Mouse (Mus musculus) kidney, postnatal 14 days (tissue): ENCODE results near the gene 2010111I01Rik.
A peak's percentile ranks its signal among the peaks of the same experiment; 100 is the strongest.

ENCODE experiments used
- DNase-seq: peaks from one replicate; pipeline ENCODE4 v3.0.0; 2022; ENCODE audit warnings: mixed read lengths

2010111I01Rik gene

DNA sequence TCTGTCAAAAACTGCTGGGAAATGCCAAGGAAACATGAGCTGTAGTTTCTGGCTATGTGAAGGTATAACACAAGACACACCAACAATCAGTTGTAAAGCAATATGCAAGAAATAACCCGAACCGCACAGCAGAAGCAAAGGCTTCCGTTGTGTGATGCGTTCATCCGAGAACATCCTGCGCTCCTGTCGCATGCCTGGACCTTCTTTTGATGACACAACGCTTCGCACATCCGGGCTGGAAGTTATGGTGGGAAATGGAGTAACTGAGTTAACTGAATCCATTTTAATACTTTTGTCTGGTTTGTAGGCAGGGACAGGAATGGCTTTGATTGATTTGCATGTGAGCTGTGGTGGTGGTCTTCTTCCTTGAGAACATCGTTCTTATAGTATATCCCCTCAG lies 282.9 kb downstream of the 2010111I01Rik start:
- no peak for DNase-seq

DNA sequence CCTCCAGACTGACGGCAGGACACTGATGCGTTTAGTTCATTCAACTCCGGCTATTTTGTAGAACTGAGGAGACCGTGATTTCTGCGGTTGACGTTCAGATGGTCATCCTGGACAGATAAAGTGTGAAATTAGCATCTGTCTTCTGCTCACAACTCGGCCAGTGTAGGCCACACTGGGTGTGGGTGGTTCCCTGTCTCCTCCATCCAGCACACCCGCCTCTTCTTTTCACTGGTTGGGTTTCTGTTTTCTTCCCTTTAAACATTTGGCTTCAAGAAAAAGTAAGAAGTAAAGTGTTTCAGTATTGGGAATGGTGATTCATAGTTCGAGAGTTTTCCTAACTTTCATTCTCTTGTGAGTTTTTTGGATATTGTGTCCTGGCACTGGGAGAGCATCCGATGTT lies 283.6 kb downstream of the 2010111I01Rik start:
- DNase-seq, result no peak

DNA sequence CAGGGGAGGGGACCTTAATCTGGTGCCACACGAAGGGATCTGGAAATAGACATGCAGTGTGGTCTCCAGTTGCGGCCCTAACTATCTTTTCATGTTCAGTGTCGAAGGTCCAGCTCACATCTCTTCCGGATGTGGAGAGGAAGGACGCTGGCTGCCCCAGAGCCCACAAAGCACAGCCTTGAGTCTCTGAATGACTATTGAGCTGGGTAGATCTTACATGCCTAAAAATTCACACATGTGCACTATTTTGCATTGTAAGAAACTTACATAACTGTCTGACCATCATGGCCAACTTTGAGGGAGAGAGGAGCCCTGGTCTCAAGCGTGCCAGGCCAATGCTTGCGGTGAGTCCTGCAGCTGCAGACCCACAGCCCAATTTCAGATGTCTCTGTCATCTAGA lies 284.5 kb downstream of the 2010111I01Rik start:
- DNase-seq, result no peak

DNA sequence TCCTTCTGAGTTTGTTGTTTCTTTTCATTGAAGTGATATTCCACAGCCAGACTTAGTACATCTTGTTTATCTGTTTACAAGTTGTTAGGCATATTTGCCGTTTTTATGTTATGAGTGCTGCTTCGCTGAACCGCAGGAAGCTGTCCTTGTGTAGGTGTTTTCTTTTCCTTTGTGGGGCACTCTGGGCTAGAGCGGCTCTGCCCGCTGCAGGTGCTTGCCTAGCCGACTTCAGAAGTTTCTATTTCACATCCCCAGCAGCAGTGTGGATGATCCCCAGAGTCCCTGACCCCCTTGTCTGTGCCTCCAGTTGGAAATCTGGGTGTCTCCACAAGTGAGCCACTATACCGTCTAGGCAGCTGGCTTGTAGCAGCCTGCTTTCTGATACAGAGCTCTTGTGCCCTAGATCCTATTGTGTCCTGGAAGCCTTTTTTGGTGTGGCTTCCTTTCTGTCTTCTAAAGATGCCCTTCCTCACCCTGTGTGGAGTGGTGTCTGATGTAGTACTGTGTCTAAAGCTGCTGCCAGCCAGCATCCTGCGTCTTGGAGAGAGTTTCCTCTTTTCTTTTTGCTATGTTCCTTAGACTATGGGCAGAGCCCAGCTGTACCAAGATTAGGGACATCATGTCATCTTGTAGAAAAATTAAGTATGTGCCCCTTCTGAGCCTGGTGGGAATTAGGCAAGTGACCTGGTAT lies 285.2 kb downstream of the 2010111I01Rik start:
- DNase-seq, result no peak

DNA sequence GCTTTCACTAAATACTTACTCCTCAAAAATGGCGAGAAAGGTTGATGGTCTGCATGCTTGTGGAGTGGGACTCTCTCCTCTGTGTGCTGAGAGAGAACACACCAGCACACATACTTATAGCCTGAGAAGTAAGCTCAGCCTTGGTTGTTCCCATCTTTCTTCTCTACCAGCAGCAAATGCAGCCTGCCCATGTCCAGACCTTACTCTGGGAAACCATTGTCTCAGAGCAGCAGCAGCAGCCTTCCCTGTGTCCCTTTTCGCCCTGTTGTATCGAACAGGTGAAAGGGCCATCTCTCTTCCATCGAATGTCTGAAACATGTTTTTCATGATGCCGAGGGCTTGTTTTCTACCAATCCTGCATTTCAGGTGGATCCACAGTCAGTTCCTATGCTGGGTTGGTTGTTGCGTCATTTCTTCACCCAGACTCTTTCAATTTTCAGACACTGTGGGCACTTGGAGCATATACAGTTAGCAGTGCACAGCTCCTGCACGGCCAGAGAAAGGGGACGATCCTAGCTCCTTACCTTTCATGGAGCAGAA lies 285.8 kb downstream of the 2010111I01Rik start:
- no peak for DNase-seq

DNA sequence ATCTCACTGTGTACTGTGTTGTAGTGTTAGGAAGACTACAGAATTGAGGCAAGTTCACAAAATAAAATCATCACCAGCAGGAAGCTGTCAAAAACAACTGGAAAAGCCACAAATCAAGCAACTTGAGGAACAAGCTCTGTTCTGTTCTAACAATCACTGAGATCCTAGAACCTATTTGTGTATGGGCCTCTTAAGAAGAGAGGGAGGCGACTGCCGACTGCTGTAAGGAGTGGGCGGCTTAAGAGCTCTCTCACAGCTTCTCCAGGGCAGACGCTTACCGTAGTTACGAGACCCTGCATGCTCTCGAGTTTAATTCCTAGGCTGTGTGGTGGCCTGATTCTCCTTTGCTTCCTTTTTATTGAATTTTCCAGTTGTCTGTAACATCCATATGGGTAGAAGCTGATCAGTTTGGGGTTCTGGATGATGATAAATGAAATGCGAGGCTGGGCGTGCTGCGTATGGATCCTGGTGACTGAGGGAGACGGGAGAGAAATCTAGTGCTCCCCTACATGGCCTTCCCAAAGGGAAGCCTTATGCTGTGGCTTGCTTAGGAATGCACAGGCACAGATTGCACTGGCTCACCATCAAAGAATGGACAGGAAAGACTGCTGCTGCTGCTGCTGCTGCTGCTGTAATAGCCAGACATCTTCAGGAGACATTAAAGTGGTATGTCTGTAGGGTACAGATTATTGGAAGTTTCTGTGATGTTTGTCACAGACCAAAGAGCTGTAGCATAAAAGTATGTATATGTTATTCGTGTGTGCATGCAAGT lies 286.6 kb downstream of the 2010111I01Rik start:
- DNase-seq, result no peak

DNA sequence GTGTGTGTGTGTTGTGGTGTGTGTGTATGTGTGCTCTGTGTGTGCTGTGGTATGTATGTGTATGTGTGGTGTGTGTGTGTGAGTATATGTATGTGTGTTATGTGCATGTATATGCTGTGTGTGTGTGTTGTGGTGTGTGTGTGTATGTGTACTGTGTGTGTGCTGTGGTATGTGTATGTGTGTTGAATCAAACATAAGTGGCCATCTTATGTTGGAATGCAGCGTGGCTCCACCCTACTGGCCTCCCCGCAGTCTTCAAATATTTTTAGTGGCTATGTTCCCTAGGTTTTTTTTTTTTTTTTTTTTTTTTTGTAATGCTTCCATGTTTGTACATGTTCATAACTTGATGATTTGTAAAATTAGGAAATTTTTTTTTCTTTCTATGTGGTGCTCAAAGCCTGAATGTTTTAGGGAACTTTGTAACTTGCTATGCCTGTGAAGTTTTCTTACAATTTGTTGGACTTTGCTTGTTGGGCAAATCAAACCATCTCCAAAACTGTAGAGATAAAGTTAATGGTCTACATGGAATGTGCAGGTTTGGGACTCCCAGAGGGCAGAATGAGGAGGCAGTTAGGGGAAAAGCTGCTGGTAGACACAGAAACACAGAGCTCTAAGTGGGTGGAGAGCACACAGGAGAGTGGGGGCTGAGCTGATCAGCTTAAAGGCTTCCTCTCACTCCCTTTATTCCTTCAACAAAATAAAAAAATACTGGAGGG lies 287.8 kb downstream of the 2010111I01Rik start:
- no peak for DNase-seq

DNA sequence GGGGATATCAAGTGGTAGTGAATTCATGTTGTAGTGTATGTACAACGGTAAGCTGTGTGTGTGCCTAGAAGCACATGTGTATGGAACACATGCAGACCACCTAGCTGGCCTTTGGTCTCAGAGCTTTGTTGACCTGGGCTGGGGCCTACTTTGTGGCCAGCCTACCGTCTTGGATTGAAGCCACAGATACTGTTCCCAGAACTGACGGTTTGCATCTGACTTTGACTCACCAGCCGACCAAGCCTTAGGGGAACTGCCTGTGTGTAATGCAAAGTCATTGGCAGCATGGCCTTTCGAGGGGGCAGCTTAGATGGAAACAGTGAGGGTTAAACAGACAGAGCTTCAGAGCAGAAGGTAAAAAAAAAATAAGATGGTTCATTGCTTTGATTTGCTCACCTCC lies 288.5 kb downstream of the 2010111I01Rik start:
- no peak for DNase-seq

DNA sequence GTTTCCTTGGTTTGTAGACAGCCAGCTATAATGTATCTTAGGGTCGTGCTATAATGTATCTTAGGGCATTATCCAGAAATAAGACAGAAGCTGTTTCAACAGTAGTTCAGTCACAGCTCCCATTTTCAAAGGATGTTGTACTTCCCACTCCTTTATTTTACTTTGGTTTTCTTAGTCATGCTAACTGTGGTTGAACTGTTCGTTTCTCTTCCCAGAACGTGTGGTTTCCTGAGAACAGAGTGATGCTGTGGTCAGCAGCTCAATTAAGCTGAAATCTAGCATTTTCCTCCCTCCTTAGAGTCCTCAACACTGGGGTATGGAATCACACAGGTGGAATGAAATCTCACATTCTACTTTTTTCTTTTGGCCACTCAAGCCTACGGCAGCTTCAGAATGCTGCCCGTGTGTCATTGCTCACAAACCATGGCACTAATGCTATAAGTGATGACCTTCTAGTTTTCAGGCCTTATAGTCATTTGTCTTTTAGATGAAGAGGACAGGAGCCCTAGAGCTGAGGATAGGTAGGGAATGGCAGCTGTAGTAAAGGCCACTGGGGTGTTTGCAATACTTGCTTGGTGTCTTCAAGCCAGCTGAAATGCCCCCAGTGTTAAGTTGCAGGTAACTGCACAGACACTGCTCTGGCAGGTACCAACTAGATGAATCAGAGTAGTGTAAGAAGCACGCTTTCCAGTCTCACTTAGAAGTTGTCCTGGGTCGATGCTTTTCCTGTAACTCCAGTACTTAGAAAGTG lies 289.4 kb downstream of the 2010111I01Rik start:
- no peak for DNase-seq

DNA sequence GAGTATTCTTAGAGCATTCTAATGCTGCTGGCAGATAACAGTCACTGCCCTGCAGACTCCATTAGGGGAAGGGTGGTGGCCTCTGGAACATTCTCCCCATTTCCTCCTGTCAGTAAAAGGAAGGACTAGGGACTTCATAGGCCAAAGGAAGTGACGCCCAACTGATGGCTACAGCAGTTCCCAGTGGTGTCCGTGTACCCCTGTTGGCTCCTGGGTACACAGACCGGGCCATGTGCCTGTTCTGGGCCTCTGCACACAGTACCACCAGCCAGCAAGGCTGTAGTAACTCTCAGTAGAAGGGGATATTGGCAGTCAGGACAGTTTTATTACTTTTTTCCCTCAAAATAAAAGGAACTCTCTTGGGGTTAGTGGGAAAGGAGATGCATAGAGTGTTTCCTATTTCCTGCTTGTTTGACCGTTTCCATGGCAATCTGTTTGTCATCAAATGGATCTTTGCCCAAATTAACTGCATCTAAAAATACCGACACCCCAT lies 290.9 kb downstream of the 2010111I01Rik start:
- DNase-seq, result peak; percentile 74

DNA sequence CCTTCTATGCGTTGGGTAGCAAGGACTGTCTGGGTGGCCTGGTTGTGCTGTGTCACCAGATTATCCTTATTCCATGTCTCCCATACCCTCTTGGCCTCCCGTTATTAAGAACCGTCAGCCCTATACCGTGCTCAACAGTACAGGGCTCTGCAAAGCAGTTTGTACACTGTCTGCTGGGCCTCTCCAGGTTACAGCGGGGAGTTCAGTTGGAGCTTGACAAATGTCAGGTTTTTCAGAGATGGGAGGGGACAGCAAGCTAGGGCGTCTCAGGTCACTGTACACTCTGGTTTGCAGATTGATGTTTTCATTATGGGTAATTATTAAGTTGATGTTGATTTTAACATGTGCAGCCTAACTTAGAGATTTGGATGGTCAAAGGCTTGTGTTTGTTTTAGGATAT lies 291.5 kb downstream of the 2010111I01Rik start:
- no peak for DNase-seq

DNA sequence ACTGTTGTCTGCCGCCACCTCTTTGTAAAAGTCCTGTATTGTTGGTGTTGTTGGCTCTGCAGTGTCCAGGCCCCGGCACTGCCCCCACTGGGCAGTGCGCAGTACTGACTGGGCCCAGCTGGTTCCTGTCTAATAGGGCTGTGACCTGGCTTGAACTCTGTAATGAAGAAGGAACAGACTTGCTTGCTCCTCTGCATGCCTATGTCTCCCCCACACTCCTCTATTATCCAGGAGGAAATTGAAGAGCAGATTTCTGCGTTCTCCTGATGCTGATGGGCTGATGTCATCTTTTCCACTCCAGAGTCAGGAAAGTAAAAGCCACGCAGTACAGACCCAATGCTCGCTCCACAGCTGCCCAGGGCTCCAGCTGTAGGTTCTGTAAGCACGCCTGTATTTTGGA lies 292.1 kb downstream of the 2010111I01Rik start:
- peak; percentile 89 for DNase-seq

DNA sequence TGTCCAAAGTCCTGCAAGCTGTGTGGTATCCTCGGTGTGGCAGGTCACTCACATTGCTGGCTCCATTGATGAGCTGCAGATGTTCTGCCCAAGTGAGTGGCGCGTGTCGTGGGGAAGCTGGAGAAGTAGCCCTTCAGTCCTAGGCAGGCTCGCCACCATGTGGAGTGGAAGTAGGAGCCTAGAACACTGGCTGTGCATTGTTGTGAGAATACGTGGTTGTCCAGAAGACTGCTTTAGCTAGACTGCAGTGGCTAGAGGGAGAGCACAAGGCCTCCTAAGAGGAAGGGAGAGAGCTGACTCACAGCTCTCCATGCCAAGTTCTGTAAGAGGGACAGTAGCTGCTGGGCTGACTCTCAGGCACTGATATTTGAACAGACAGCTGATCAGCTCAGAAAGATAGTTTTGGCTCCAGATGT lies 293.5 kb downstream of the 2010111I01Rik start:
- DNase-seq, result no peak

DNA sequence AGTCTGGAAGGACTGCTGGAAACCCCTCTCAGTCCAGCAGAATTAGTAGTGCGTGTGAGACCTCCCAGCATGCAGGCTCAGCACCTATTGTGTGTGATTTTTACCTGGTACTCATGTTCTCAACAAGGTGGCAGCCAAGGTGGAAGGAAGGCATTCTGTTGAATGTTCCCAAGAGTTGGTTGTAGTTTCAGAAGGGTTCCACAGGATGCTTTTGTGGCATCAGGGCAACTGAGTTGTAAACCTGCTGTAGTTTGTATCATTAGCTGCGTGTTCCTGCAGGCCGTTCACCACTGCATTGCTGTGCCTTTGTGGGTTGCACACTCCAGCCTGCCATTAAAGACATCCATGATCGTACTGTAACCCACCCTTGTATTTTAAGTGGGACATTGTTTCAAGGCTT lies 294.0 kb downstream of the 2010111I01Rik start:
- DNase-seq, result no peak

DNA sequence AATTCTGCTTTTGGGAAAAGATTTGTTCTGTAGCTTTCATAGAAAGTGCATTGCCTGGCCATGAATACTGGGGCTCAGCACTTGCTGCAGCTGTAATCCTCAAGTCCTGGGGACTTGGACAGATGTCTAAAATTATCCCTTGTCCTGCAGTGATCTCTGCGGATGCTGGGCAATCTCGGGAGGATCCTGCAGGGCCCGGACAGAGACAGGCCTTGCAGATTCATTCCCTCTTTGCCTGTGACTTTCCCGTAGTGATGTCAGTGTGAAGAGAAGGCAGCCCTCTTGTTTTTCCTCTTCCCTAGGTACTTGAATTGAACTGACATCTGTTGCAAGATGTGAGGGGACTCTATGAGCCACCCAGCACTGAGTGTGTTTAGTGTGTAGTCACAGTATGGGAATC lies 295.4 kb downstream of the 2010111I01Rik start:
- DNase-seq, result no peak

DNA sequence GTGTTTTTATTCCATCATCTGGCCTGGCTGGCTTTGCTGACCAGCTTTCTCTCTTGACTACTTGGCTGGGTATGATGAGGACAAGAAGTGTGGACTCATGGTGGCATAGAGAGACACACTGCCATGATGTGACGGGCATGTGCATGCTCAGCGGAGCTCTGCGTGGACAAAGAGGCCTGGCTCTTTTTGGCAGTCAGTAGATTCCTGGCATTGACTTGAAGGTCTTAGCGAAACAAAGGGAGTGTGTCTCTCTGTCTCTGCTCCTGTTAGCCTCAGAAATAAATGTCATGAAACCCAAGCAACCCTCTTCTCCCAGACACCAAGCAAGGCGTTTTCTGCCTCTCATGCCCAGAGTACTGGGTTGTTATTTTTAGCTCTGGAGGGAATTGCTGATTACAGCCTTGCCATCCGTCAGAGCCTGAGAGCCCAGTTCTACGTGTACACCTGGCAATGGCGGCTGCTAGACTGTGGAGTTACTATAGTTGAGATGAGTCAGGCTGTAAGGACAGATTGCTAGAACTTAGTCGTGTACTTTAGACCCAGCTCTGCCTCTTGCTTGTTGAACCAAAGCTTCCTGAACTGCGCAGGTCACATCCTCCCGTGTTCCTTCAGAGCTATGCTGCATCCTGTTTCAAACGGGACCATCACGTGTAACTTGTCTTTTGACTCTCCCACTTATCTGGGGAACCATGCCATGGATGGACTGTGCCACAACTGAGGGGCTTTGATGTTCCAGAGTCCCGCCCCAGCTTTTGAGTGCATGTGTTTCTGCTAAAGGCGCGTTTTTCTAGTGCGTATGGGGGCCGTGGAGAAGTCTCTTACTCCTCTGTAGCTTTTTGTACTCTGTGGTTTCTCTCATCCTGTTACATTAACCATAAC lies 296.3 kb downstream of the 2010111I01Rik start:
- DNase-seq, result peak; percentile 61

DNA sequence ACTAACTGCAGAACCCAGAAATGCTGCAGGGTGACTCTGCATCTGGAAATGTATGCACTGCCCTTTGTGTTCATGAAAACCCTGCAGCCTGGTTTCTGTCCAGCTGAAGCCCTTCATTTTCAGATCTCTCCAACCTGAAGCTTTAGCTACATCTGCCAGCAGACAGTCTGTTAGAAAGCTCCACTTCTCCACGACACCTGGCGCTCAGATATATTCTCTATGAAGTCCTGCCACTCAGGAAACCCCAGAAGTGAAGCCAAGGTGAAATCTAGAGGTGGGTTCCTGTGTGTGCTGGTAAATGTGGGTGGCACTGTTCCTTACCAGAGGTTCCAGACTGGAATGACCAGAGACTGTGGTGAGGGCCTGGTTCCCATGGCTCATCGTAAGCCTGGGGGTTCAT lies 297.0 kb downstream of the 2010111I01Rik start:
- DNase-seq, result no peak

DNA sequence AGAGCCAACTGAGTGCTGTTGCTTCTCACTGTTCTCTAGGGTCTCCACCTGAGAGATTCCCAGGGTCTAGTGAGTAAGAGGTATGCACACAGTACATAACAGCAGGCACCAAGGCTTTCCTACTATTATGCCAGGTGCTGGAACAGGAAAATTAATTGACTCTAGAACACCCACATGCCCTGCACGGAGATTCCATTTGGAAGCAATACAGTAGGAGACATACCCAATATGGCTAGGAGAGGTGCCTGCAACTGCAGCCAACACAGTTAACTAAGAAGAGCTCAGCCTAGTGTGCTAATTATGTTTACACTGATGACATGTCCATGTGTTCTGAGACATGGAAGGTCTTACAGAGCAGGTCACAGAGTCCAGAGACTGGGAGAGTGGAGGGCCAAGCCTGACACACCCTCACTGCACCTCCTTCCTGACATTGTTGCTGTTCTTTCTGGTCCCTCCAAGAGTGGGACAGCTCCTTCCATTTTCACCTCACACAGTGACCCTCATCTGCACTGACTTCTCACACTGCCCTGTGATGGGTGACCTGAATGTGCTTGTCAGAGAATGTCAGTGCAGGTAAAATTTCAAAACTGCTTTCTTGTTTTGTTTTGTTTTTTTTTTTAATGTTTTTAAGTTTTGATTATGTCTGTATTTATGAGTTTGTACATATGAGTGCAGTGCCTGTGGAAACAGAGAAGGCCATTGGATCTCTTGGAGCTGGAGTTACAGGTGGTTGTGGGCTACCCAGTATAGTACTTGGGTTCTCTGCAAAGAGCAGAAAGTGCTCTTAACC lies 297.7 kb downstream of the 2010111I01Rik start:
- DNase-seq, result no peak

DNA sequence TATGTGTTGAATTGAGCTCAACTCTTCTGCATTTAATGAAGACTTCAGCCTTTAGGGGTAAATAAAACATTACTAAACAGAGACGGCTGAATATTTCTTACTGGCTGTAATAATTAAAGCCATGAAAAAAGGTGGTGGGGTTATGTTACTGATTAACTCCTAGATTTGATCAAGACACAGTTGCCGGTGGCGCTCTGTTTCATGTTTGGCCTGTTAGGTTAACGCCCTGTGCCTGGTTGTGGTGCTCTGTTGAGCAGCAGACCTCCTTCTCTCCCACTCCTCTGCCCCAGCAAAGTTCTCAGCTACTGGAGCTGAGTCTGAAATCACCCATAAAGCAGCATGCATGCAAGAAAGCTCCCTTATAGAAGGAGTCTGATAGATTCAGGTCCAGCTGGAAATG lies 303.7 kb downstream of the 2010111I01Rik start:
- peak; percentile 64 for DNase-seq

DNA sequence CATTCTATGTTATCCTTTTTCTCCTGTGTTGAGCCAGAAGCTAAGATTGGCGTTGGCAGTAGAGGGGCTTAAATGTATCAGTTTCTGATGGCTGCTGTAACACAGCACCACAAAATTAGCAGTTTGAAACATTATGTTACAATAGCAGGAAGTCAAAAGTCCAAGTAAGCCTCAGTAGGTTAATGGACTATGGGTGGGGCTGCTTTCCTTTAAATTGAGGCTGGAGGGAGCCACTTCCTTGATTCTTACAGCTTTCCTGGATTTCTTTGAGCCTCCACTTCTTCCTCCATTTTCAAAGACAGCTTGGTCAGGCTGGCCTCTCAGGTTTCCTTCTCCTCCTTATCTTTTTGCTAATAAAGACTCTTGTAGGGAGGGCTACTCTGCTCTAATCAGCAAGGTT lies 304.1 kb downstream of the 2010111I01Rik start:
- no peak for DNase-seq

DNA sequence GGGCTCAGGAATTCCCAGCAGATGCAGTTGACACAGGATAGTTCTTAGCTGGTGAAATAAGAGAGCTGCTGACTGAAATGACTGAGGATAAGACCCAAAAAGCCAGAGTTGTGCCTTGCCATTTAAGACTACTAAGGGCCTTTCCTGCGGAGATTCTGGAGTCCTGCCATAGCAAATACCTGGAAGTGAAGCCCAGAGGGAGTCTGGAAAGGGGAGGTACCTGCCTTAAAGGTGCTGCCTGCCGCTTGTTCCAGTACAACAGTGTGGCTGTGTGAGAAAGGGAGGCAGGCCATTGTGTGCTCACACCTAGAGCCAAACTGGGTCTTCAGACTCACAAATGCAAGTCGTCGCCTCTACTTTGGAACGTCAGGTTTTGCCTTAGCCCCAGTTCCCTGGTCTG lies 305.5 kb downstream of the 2010111I01Rik start:
- DNase-seq, result peak; percentile 54
